Mouse (Mus musculus) embryo, embryonic 9.5 days (tissue): ENCODE results near the gene Rnf24.

Source experiments
- DNase-seq: peaks from one replicate; pipeline ENCODE4 v3.0.0-alpha.2; 2017; ENCODE audit errors: extremely low spot score

The Rnf24 gene

DNA sequence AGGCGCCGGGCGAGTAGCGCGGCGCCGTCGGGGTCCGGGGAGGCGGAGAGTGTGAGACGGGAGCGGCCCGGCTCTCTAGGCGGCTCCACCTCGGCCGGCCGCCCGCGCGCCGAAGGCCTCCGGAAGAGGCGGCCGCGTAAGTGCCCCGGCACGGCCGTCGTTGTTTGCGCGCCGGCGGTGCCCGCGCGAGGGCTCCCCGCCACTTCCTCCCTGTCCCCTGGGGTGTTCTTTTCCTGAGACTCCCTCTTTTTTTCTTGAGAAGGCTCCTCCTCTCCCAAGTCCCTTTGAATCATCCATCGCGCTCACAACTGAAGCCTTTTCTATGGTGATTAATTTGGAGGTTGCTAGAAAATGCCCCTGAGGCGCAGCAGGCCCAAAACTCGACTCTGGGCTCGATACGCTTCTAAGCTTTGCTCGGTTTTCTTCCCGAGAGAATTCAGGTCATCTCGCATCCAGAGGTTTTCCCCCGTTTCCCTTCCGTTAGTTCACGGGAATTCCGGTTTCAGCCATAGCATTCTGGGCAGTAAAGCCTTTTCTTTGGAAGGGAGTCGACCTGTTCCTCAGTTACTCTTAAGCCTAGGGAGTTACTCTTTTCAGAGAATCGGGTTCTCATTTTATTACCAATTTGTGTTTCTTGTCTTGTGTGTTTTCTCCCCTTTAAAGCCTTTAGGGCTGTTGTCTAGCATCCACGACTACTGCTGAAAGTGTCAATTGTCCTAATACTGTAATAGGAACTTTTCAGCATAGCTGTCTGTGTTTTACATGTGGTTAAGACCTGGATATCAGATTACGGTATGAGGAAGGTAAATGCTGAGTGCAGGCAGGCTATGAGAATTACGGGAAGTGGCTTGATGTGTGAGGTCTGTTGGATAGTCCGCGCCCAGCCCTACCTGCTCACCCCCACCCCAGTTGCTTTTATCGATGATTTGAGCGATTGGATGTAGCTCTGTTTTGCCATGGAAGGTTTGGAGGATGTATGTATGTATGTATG, 89.7 kb downstream of the Rnf24 start:
- DNase-seq = no peak

DNA sequence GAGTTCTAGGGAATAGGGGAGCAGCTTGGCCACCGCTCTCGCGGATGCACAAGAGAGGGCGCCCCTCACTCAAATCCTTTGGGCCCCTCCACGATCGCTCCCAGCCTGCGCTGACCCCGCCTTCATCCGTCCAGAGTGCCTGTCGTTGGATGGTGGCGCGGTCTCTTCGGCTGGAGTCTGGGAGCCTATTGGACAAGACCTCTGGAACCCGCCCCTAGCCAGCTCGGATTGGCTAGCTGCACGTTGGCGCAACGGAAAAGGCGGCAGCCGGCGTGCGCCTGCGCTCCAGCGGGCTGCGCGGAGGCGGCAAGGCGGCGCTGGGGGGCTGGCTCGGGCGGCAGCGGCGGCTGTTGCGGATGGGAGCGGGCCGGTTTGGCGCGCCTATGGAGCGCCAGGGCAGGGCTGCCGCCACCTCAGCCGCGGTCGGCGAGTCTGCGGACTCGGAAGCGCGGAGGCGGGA, 90.4 kb downstream of the Rnf24 start, which contains the start of gene Pank2:
TSS of gene Pank2 (plus strand) at position 283 of the 460 bp plus-strand sequence.
- peak; percentile 98 for DNase-seq

DNA sequence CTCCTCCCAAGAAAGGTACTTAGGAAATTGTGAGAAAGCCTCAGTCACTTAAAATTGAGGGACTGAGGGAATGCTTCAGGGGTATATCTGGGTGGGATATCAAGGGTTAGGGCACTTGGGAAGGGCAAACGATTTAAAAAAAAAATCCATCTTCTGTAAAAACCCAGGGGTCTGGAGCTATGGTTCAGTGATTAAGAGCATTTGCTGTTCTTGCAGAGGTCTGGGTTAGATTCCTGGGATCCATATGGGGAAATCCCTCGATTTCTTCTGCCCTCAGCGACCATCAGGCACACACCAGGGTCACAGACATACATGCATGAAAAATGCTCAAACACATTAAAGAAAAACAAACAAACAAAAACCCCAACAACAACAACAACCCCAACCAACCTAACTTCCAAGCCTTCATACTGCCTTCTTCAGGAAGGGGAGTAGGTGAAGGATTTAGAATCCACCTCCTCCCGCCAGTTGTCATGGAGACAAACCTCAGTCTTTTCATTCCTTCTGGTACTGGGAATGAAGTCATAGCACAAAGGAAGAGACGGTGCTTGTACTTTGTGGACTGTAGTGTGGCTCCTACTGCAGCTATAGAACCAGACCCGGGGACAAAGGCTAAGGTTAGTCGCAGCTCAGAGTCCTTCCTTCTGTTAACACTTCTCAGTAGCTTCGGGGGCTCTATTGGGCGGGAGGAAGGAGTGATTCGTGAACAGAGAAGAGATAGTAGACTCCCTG, 91.0 kb downstream of the Rnf24 start:
- DNase-seq = no peak

DNA sequence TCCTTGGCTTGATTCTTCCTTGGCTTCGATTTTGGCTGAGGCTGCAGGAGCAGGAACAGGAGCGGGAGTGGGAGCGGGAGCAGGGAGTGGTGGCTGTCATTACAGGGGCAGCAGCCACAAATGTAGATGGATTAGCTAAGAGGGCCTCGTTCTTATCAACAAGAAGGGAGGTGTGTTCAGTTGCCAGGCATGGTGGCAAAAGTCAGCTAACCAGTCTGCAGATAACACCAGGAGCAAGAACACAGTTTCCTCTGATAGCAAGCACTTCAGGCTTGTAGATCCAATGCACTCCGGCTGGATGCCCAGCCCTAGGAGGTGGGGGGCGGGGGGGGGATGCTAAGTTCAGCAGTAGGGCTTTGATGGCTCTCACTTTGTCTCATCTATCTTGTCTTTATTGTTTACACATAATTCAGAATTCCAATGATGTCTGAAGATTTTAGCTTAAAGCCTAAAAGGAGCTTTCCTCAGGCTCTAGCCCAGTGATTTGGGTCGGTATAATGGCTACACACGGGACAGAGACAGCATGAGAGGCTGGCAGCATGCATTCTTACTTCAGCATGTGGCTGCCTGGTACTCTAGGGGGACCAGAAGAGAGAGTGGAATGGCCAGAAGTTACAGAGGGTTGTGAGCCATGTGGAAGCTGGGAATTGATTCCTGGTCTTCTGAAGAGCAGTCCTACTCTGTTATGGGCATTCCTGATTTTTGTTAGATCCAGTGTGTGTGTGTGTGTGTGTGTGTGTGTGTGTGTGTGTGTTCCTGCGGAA, 92.0 kb downstream of the Rnf24 start:
- peak; percentile 8 for DNase-seq

DNA sequence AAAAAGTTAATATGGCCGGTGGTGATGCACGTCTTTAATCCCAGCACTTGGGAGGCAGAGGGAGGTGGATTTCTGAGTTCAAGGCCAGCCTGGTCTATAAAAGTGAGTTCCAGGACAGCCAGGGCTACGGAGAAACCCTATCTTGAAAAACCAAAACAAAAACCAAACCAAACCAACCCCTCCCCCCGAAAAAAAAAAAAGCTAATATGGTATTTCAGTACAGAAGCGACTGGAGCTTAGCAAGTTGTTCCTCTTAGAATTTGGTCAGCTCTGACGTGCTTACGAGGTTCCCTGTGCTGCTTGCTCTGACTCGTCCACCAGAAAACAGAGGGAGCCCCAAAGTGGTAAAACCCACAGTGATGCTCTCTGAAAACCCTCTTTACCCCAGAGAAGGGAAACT, 94.0 kb downstream of the Rnf24 start:
- no peak for DNase-seq

DNA sequence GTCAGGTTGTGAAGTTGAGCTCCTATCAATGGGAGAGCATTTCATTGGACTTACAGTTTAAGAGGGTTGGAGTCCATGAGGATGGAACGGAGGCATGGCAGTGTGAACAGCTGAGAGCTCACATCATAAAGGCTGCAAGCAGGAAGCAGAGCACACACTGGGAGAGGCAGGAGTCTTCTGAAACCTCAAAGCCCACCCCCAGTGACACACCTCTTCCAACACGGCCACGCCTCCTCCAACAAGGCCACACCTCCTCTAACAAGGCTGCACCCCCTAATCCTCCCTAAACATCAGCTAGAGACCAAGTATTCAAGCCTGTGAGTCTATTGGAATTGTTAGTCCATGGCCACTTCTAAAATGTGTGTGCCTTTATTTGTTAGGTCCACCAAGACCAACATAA, 97.0 kb downstream of the Rnf24 start:
- no peak for DNase-seq

DNA sequence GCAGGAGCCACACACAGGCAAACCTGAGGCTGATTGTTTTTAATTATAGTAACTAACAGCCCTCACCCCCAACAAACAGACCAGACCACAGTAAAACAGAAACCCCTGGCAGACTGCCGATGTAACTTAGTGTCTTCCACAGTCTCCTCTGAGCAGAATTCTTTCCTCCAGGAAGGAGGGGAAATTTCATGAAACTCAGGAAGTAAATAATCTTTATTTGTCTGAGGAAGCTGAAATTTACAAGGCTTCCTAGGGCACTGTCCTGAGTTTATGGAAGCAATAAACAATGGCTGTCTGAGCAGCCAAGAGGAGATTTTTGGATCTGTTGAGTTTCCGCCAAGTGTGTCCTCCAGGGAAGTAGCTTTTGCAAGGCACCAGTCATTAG, 98.4 kb downstream of the Rnf24 start:
- DNase-seq = no peak

DNA sequence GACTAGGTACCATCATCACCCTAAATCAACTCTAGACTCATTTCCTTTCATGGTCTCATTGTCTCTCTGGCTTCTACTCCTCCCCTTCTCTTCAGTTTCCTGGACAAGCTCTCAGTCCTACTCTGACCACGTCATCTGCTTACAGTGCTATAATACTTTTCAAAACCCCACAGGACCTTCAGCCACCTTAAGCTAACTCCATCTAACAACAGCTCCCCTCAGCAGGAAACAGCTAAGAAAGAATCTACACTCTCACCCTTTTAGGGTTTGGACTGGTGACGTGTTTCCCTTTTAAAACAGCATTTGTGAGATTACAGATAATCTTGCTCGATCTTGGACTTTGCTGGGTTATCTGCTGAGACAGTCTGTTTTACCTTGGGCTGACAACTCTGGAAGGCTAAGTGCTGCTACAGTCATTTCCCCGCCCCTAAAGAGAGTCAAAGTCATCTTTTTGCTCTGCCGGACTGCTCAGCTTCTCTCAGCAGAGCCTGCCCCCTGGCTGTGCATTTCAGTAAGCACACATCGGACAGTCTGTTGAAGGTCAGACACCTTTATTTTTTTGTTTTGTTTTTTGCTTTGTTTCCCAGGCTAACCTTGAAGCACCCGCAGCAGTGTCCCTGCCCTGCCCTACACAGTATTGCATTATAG, 98.9 kb downstream of the Rnf24 start:
- peak; percentile 62 for DNase-seq
